Comparison of ENCODE assay signal across 8 mouse cellular contexts in the genomic region with DNA sequence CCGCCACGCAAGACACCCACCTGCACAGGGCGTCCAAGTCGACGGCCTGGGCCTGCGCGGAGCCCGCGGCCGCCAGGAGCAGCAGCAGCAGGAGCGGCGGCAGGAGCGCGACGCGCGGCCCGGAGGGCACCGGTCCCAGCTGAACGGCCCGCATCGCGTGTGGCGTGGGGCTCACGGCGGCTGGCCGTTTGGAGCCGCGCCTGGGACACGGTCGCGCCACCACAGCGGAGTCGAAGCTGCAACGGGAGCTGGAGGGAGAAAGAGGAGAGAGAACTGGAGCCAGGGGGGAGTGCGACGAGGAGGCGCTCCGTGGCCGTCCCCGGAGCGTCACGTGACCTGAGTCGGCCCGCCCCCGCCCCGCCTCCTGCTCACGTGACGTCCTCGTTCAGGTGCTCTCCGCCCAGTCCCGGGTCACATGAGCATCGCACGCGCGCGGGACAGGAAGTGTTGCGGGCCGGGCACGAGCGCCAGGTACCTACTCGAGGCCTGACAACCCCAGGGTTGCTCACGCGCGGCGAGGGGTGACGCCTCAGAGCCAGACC. TPM values are rescaled to one million over a fixed set of nuclear protein-coding genes. Genes with fewer than 3 reads are reported as not detected.
DNase-seq lines count a peak whose midpoint lies in the region; ATAC-seq and TF ChIP-seq lines count a peak whose summit lies in the region.

A gene (minus strand): TSS at position 285 of the 542 bp plus-strand sequence.

- H3K36me3 ChIP-seq in ES-E14 (ENCODE audit: control insufficient read depth, insufficient read depth, low read length, poor library complexity, severe bottlenecking), result no peaks in the 10 kb centered on the region
- H3K36me3 ChIP-seq in lung, embryonic 15.5 days, result peaks cover 32% of the 10 kb centered on the region
- no peaks in the 10 kb centered on the region for H3K36me3 ChIP-seq in thymus, adult 2 months (ENCODE audit: control insufficient read depth, insufficient read depth, low read length)

- peak within 1 kb of the TSS; percentile 88 for H3K9ac ChIP-seq in ES-E14 (ENCODE audit: insufficient read depth, low read depth, low read length, poor library complexity, severe bottlenecking)
- H3K9ac ChIP-seq in lung, embryonic 15.5 days, result peak within 1 kb of the TSS; percentile 75

- H3K27me3 ChIP-seq in cerebellum, adult 2 months (ENCODE audit: control insufficient read depth, insufficient read depth, low read length), result no peaks in the 10 kb centered on the region
- H3K27me3 ChIP-seq in lung, embryonic 15.5 days, result no peaks in the 10 kb centered on the region
- no peaks in the 10 kb centered on the region for H3K27me3 ChIP-seq in thymus, adult 2 months (ENCODE audit: control insufficient read depth, insufficient read depth, low read length)

- H3K4me2 ChIP-seq in lung, embryonic 15.5 days, result peak within 1 kb of the TSS; percentile 57

- in situ Hi-C loops in ES-E14 (cut with MboI; ENCODE audit: low sequenced_read_pairs in 2 of 2, unreplicated experiment in 2 of 2), result no loop called here

- WGBS in cerebellum, adult 2 months, result 7% methylated on average over 66 of the region's 67 CpGs
- WGBS in lung, embryonic 15.5 days, result 42% methylated on average over 65 of the region's 67 CpGs
- WGBS in thymus, adult 2 months, result 64% methylated on average over 67 of the region's 67 CpGs

- ATAC-seq in hematopoietic stem cell, adult 5-6 weeks (replicated peaks in 1 of 2; ENCODE audit: insufficient read depth in 1 of 2, low FRiP score in 2 of 2, low TSS enrichment in 1 of 2, low read depth in 1 of 2, poor library complexity in 2 of 2, severe bottlenecking in 2 of 2), result peak; percentile 65 to 75
- peak; percentile 90 for ATAC-seq in lung, embryonic 15.5 days (ENCODE audit: borderline replicate concordance, extremely low read depth, low FRiP score, low TSS enrichment)

- H3K9me3 ChIP-seq in ES-E14 (ENCODE audit: control insufficient read depth, insufficient read depth, low read depth, low read length), result no peaks in the 10 kb centered on the region
- no peaks in the 10 kb centered on the region for H3K9me3 ChIP-seq in lung, embryonic 15.5 days

- H3K27ac ChIP-seq in ES-E14 (ENCODE audit: insufficient read depth, low read depth, low read length, poor library complexity, severe bottlenecking), result no peak within 1 kb of the TSS
- peak within 1 kb of the TSS; percentile 67 for H3K27ac ChIP-seq in cerebellum, adult 2 months (ENCODE audit: insufficient read depth, low read length)
- H3K27ac ChIP-seq in lung, embryonic 15.5 days, result peak within 1 kb of the TSS; percentile 75
- no peak within 1 kb of the TSS for H3K27ac ChIP-seq in thymus, adult 2 months (ENCODE audit: control insufficient read depth, insufficient read depth, low read length)

- peak within 1 kb of the TSS; percentile 75 to 90 for H3K4me3 ChIP-seq in ES-E14 (ENCODE audit: insufficient read depth in 1 of 2, low read depth in 1 of 2, low read length in 2 of 2, poor library complexity in 1 of 2, severe bottlenecking in 1 of 2)
- H3K4me3 ChIP-seq in cerebellum, adult 2 months (replicated peaks; ENCODE audit: insufficient read depth, low read depth, low read length), result peak within 1 kb of the TSS; percentile 66
- H3K4me3 ChIP-seq in lung, embryonic 15.5 days, result peak within 1 kb of the TSS; percentile 64
- peak within 1 kb of the TSS; percentile 71 for H3K4me3 ChIP-seq in thymus, adult 2 months (ENCODE audit: control insufficient read depth, insufficient read depth, low read length)

- DNase-seq in ES-E14 (ENCODE audit: low read depth, low spot score), result peak; percentile 84
- DNase-seq in cerebellum, adult 2 months, result peak; percentile 83 to 86
- DNase-seq in forelimb bud, embryonic 11.5 days (ENCODE audit: low read depth, low spot score), result peak; percentile 74
- peak; percentile 48 for DNase-seq in layer of hippocampus, adult 9-10 months (ENCODE audit: low spot score)
- peak; percentile 70 for DNase-seq in ovary, adult 18-20 months (ENCODE audit: low spot score)
- peak; percentile 81 for DNase-seq in thymus, adult 2 months

- peaks cover 0 to 2% of the 10 kb centered on the region in 2 experiments; a peak in 2 of 4 replicates for H3K4me1 ChIP-seq in ES-E14 (ENCODE audit: control insufficient read depth in 2 of 2, insufficient read depth in 2 of 2, low read length in 2 of 2, poor library complexity in 1 of 2)
- H3K4me1 ChIP-seq in cerebellum, adult 2 months (ENCODE audit: control insufficient read depth, insufficient read depth, low read length), result peaks cover 10% of the 10 kb centered on the region; the same call in 1 of the 2 replicates
- peaks cover 16% of the 10 kb centered on the region for H3K4me1 ChIP-seq in lung, embryonic 15.5 days
- H3K4me1 ChIP-seq in thymus, adult 2 months (replicated peaks; ENCODE audit: control insufficient read depth, insufficient read depth, low read length), result peaks cover 6% of the 10 kb centered on the region

- TF ChIP-seq CTCF in cerebellum, adult 2 months (IDR thresholded peaks at IDR 0.05; ENCODE audit: borderline replicate concordance, insufficient read depth, low read depth, low read length), result no peak
- no peak for TF ChIP-seq CTCF in thymus, adult 2 months (IDR thresholded peaks at IDR 0.05; ENCODE audit: borderline replicate concordance, control insufficient read depth, extremely low read depth, insufficient read depth, low read length, poor library complexity)

- TF ChIP-seq POLR2A in cerebellum, adult 2 months (IDR thresholded peaks at IDR 0.05; ENCODE audit: borderline replicate concordance, insufficient read depth, low read length), result peak; percentile 45; the same call in 1 of the 2 replicates
- 0 out of 2 replicates have a peak, but pooled peaks have one; percentile 27 for TF ChIP-seq POLR2A in thymus, adult 2 months (IDR thresholded peaks at IDR 0.05; ENCODE audit: control insufficient read depth, extremely low read depth, insufficient read depth, low read length, poor library complexity)

TF ChIP-seq in ES-E14, 5 proteins besides CTCF, POLR2A, EP300 and RAD21:
- TF ChIP-seq HCFC1 (IDR thresholded peaks at IDR 0.05; ENCODE audit: borderline replicate concordance, insufficient read depth, low read length) (peak; percentile 59; the same call in 1 of the 2 replicates), ZNF384 (IDR thresholded peaks at IDR 0.05; ENCODE audit: low read depth, low read length) (no peak)
TF ChIP-seq in ES-E14: peak in this region for 1.

RNA-seq across cellular contexts. Expression of the gene that starts here (rescaled TPM):
- total RNA-seq in ES-E14 (2012; rRNA removed), result 91.9 and 168 TPM in 2 replicates
- 18.1 and 19.7 TPM in 2 replicates for polyA plus RNA-seq in cerebellum, adult 2 months (2012; rRNA removed)
- total RNA-seq in hematopoietic stem cell, adult 5-6 weeks (2017), result 17.5 and 24.6 TPM in 2 replicates
- 58.4 and 62.5 TPM in 2 replicates for polyA plus RNA-seq in lung, embryonic 15.5 days (2015; fragmentation: Nextera tagmentation; extraction: Ambion mirVana)
- 27.7 and 31.8 TPM in 2 replicates for polyA plus RNA-seq in thymus, adult 2 months (2012; rRNA removed)

Comparison
In these comparisons a context has a peak if more than half of its experiments do, and no peak if none do; other contexts are left out.
1. H3K27ac ChIP-seq: peak in cerebellum, adult 2 months (single experiment) and lung, embryonic 15.5 days (single experiment); none in ES-E14 (single experiment) and thymus, adult 2 months (single experiment).
2. Peak in every context shown above with its lines, with median percentiles within 50 percentile points of each other: DNase-seq and H3K4me3 ChIP-seq.